Mouse (Mus musculus) left cerebral cortex, adult 11 months (tissue): ENCODE measurements at regions not wholly inside any gene's neighbourhood (a gene's known extent, or its start where the extent isn't known, plus 50 kb on each side); places are given as distances from the start of the nearest gene placed in this dataset.
"Not testable (repeated sequence)": the region's sequence is repeated elsewhere in the genome, so short reads cannot be mapped to it uniquely, and the experiment has no call there.

Source experiments
- DNase-seq: peaks from one replicate; pipeline ENCODE4 v3.0.0; 2022; ENCODE audit warnings: low spot score

DNA sequence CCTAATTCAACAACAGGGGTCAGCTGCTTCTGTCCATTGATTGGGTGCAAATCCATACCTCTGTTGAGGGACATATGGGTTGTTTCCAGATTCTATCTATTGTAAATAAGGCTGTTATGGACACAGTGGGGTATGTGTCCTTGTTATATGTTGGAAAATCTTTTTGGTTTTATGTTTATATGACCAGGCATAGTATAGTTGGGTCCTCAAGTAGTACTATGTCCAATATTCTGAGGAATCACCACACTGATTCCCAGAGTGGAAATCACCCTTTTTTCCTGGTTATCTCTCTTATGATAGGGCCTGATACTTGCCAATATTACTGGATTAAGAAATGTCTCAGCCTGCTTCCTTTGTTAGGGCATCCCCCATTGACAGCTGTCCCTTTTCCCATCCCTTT, 1471.0 kb downstream of the Kcnt2 start:
- no peak for DNase-seq

DNA sequence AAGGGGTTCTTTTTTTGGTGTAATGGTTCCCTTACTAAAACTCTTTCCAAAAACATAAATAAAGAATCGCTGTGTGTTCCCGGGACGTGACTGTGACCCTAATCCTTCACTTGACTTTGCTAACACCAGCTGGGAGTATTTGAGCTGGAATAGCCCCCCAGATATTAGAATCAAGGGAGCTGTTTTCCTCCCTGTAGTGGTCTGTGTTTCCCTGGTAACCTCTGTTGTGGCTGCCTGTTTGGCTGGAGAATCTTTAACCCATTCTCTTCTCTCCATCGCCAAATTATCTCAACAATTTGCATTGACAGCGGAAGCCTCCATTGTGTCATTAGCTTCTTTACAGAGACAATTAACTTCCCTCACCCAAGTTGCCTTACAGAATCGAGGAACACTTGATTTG, 1471.6 kb downstream of the Kcnt2 start:
- no peak for DNase-seq

DNA sequence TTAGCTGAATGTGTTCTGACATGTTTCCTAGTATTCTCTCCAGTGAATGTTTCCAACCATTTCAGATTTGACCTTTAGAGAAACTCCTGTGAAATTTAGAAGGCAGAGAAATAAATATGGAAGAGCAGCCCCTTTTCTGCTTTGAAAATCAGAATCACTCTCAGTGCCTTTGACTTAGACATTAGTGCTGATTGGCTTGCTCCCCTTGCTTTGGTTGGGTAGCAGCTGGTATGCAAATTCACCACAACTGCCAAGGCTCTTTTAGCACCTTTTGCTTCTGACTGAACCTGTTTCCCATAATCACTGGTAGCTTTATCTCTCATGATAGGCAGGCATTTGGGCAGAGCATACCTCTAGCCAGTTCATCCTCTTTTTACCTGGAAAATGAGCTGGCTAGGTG, 1495.3 kb downstream of the Kcnt2 start:
- DNase-seq, result no peak

DNA sequence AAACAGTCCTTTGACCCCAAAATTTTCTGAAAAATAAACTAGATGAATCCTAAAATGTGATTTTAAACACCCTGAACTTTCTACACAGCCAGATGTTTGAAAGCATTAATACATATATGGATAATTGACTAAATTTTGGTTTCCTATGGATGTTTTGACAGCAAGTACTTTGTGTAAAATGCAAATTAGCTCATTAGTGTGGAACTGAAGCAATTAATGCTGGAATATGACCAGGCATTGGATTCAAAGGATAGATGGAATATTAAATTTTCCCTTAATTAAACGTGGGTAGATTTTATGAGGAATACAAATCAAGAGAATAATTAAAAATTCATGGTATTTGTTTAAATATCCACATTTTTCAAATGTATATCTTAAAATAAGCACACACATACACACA, 1530.1 kb downstream of the Kcnt2 start:
- DNase-seq, result no peak

DNA sequence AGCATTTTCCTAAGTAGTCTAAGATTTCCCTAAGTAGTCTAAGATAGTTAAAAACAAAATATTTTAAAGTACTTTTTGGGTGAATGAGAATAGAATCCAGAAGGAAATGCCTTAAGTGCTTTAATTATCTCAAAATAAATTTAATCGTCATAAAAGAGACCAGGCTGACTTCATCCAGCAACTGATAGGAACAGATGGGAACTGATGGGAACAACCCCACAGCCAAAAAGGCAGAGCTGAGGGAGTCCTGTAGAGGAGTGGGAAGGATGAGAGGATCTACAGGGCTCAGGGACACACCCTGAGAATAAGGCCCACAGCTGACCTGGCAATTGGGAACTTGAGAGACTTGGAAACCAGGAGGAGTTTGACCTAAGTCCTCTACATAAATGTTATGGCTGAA, 1537.4 kb downstream of the Kcnt2 start:
- no peak for DNase-seq

GRCm38 (mm10) chr1:141813315-141814158, 1567.6 kb downstream of the Kcnt2 start:
- DNase-seq, result peak; percentile 4

- DNase-seq, result peak; percentile 16
These were observed 1585.5 kb downstream of the Kcnt2 start for GRCm38 (mm10) chr1:141831444-141831843.

- DNase-seq, result no peak
These were observed 1596.6 kb downstream of the Kcnt2 start for GRCm38 (mm10) chr1:141842547-141842946.

DNA sequence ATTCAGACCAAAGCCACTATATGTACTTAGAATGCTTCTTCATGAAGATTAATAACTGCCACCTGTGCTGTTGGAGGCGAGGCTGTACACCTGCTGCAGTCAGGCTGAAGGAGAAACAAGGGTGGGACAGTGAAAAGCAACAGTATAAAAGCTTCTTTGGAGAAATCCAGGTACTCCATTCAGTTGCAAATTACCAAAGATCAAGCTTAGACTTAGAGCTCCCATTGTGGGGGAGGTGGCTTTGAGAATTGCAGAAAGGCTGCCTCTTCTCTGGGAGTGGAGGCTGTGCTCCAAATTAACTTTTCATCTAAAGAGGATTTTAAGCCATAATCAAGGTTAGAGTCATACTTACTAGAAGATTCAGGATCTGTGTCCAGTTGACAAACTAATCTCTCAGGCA, 1607.9 kb downstream of the Kcnt2 start:
- DNase-seq, result not testable (repeated sequence)

GRCm38 (mm10) chr1:141884356-141884755, 1638.4 kb downstream of the Kcnt2 start:
- DNase-seq, result no peak

GRCm38 (mm10) chr1:141897924-141898455, 1652.0 kb downstream of the Kcnt2 start:
- DNase-seq, result no peak

GRCm38 (mm10) chr1:141911714-141912398, 1665.9 kb downstream of the Kcnt2 start:
- no peak for DNase-seq

DNA sequence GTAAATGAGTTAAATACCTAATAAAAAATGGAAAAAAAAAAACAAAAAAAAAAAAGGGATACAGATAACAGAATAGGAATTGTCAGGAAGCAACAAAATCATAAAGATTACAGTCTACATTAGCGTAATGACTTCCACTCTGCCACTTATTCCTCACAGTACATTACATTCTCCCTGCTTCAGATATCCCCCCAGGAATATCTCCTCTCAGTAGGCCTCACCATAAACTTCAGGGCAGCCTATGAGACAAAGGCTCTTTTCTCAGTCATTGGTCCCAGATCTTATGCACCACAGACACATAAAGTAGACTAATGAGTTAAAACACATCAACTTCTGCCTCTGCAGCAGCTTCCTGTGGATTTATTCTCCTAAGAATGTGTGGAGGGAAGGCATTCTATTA, 1680.2 kb downstream of the Kcnt2 start:
- no peak for DNase-seq

GRCm38 (mm10) chr1:141926804-141927203, 1680.8 kb downstream of the Kcnt2 start:
- DNase-seq, result no peak

GRCm38 (mm10) chr1:141948055-141948454, 1692.4 kb upstream of the B3galt2 start:
- DNase-seq, result no peak

GRCm38 (mm10) chr1:141954323-141954867, 1686.1 kb upstream of the B3galt2 start:
- no peak for DNase-seq

DNA sequence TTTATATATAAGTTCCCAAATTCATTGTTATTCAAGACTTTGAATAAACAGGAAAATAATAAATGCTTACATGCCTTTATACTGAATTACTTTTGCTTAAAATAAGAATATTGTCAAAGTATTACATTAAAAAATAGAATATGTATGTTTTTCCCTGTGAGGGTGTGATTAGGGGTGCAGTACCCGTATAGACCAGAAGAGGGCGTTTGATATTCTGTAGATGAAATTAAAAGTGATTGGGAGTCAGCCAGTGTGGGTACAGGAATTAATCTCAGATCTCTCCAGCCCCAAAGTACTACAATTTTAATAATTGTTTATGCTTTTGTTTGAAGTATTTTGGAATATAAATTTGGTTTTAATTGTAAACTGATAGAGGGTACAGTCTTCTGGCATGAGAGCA, 1678.7 kb upstream of the B3galt2 start:
- no peak for DNase-seq

DNA sequence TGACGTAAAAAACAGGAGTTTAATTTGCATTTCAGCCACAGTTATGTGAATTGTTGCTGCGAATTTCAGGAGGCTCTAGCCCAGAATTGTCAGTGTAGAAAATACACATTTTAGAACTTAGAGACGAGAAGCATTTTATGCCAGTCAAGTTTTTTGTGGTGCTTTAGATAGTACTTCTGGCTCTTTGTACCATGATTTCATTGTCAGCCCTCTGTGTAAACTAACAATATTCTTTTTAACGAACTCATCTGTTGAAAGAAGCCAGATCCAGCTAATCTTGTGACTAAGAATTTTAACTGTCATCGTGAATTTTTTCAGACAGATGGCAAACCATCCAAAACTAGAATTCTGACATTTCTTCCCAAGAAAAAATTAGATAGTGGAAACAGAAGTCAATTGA, 1672.3 kb upstream of the B3galt2 start:
- DNase-seq, result no peak

- DNase-seq, result no peak
These were observed 1666.1 kb upstream of the B3galt2 start for GRCm38 (mm10) chr1:141974329-141974728.

GRCm38 (mm10) chr1:141999769-142000168, 1640.7 kb upstream of the B3galt2 start:
- DNase-seq, result no peak

DNA sequence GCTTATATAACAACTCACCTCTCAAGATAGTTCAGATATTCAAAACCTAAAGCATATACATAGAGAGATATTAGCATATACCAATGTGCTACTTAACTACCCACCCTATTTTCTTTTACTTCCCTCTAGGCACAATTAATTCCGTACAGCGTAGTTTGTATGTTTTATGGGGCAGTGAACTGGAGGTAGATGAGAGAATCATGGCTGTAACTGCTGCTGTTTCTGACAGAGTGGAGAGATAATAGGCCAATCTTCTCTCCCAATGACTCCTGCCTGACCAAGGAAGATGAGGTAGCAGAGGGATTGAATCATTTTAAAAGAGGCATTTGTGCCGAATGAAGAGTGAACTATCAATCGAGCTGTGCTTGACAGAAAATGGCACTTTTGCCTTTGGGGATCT, 1640.1 kb upstream of the B3galt2 start:
- DNase-seq, result no peak

- no peak for DNase-seq
These were observed 1634.1 kb upstream of the B3galt2 start for GRCm38 (mm10) chr1:142006316-142006715.

DNA sequence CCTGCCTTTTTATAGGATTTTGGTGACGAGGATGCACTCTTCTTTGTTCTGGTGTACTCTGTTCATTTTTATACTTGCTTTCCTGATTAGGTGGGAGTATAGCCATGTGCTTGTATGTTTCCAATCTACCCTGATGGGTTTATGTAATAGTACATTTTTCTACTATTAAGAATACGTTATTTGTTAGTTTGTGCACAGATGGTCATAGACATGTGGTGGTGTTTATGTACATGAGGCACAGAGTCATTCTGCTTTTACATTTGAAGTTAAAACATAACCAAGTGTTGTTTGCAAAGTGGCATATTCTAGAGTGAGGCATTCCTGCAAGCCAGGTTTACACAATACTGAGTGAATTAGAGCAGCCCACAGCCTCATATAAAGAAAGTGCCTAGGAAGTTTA, 1597.7 kb upstream of the B3galt2 start:
- no peak for DNase-seq
